Mouse (Mus musculus) MEL (cell line): Measurements from ENCODE around the gene Tjp3. TPM values are rescaled to one million over a fixed set of nuclear protein-coding genes. Genes with fewer than 3 reads are reported as not detected.

Experiments
- DNase-seq: peaks from one replicate; pipeline ENCODE4 v3.0.0; 2011; ENCODE audit warnings: low read depth, low spot score
- H3K27ac ChIP-seq: 2 replicates; pipeline ENCODE4 v1.5.1; 2012; ENCODE audit warnings: low read depth, mild to moderate bottlenecking, control low read depth, low read length, moderate library complexity; ENCODE audit not compliant: control insufficient read depth
- H3K27me3 ChIP-seq, 2 experiments: fragments of 150-350 bp in 1 of 2; sonication (generic) in 1 of 2; 2 replicates each; pipeline ENCODE4 v1.6.1; 2012; ENCODE audit warnings: low read length in 2 of 2, mild to moderate bottlenecking in 2 of 2, improper control_type of control experiment in 1 of 2, moderate library complexity in 1 of 2; ENCODE audit not compliant: insufficient read depth in 2 of 2, control insufficient read depth in 1 of 2
- H3K36me3 ChIP-seq, 2 experiments: 2 replicates each; pipeline ENCODE4 v1.6.1; 2012 to 2014; ENCODE audit warnings: low read length in 2 of 2, improper control_type of control experiment in 1 of 2, inconsistent platforms in 1 of 2, mild to moderate bottlenecking in 1 of 2; ENCODE audit not compliant: insufficient read depth in 2 of 2, control insufficient read depth in 1 of 2
- H3K4me1 ChIP-seq, 2 experiments: fragments of 150-350 bp in 1 of 2; sonication (generic) in 1 of 2; 2 replicates each; pipeline ENCODE4 v1.6.1; 2012; ENCODE audit warnings: low read length in 2 of 2, improper control_type of control experiment in 1 of 2, mild to moderate bottlenecking in 1 of 2; ENCODE audit not compliant: insufficient read depth in 2 of 2, control insufficient read depth in 1 of 2
- H3K4me3 ChIP-seq, 2 experiments: fragments of 150-350 bp in 1 of 2; sonication (generic) in 1 of 2; 2 replicates each; pipeline ENCODE4 v1.5.1; 2012; ENCODE audit warnings: low read depth in 2 of 2, low read length in 2 of 2, mild to moderate bottlenecking in 2 of 2, moderate library complexity in 2 of 2, control low read depth in 1 of 2, improper control_type of control experiment in 1 of 2; ENCODE audit not compliant: control insufficient read depth in 1 of 2, insufficient read depth in 1 of 2
- H3K79me2 ChIP-seq: 2 replicates; pipeline ENCODE4 v1.6.1; 2012; ENCODE audit warnings: mild to moderate bottlenecking, low read length, moderate library complexity; ENCODE audit not compliant: control insufficient read depth, poor library complexity, insufficient read depth
- H3K9ac ChIP-seq: 2 replicates; pipeline ENCODE4 v1.6.1; 2012; ENCODE audit warnings: low read depth, mild to moderate bottlenecking, control low read depth, low read length, moderate library complexity; ENCODE audit not compliant: control insufficient read depth, poor library complexity, severe bottlenecking
- H3K9me3 ChIP-seq: fragments of 150-350 bp; sonication (generic); replicated peaks from 2 replicates; pipeline ENCODE4 v1.6.1; 2012; ENCODE audit warnings: mild to moderate bottlenecking, low read length, improper control_type of control experiment, moderate library complexity; ENCODE audit not compliant: insufficient read depth
- BHLHE40 ChIP-seq: IDR thresholded peaks from 2 replicates; pipeline ENCODE4 v1.6.1; 2012; ENCODE audit warnings: low read depth, mild to moderate bottlenecking, inconsistent platforms, low read length, improper control_type of control experiment, borderline replicate concordance
- CTCF ChIP-seq, 3 experiments: IDR thresholded peaks in 2 of 3; conservative IDR thresholded peaks in 1 of 3; 2 replicates each; pipeline ENCODE4 v1.5.1; 2011 to 2012; ENCODE audit warnings: low read length in 3 of 3, low read depth in 2 of 3, mild to moderate bottlenecking in 2 of 3, improper control_type of control experiment in 1 of 3, inconsistent platforms in 1 of 3, mixed read lengths in 1 of 3, moderate library complexity in 1 of 3; ENCODE audit not compliant: control insufficient read depth in 1 of 3, insufficient read depth in 1 of 3, poor library complexity in 1 of 3, severe bottlenecking in 1 of 3
- GATA1 ChIP-seq: IDR thresholded peaks from 2 replicates; pipeline ENCODE4 v1.6.1; 2011; ENCODE audit warnings: low read depth, low read length, improper control_type of control experiment
- MAFK ChIP-seq: IDR thresholded peaks from 2 replicates; pipeline ENCODE4 v1.6.1; 2011; ENCODE audit warnings: low read depth, mild to moderate bottlenecking, low read length, improper control_type of control experiment, borderline replicate concordance
- MAZ ChIP-seq: IDR thresholded peaks from 2 replicates; pipeline ENCODE4 v1.6.1; 2012; ENCODE audit warnings: low read depth, mild to moderate bottlenecking, inconsistent platforms, low read length, improper control_type of control experiment
- MEF2A ChIP-seq: IDR thresholded peaks from 2 replicates; pipeline ENCODE4 v1.6.1; 2014; ENCODE audit warnings: low read depth, mild to moderate bottlenecking, inconsistent platforms, low read length, improper control_type of control experiment; ENCODE audit not compliant: poor library complexity, insufficient replicate concordance, severe bottlenecking; ENCODE audit errors: extremely low read depth
- MXI1 ChIP-seq: IDR thresholded peaks from 2 replicates; pipeline ENCODE4 v1.6.1; 2011; ENCODE audit warnings: mild to moderate bottlenecking, low read depth, low read length, improper control_type of control experiment
- MYB ChIP-seq: IDR thresholded peaks from 2 replicates; pipeline ENCODE4 v1.6.1; 2011; ENCODE audit warnings: mild to moderate bottlenecking, low read depth, low read length, improper control_type of control experiment
- POLR2AphosphoS5 ChIP-seq: IDR thresholded peaks from 2 replicates; pipeline ENCODE4 v1.6.1; 2012; ENCODE audit warnings: low read depth, borderline replicate concordance, mild to moderate bottlenecking, inconsistent platforms, low read length, moderate library complexity, mixed read lengths
- RAD21 ChIP-seq: IDR thresholded peaks from 2 replicates; pipeline ENCODE4 v1.6.1; 2011; ENCODE audit warnings: mild to moderate bottlenecking, low read depth, low read length, improper control_type of control experiment
- TAL1 ChIP-seq: IDR thresholded peaks from 2 replicates; pipeline ENCODE4 v1.6.1; 2012; ENCODE audit warnings: mild to moderate bottlenecking, inconsistent platforms, low read length, moderate library complexity, mixed read lengths
- UBTF ChIP-seq: IDR thresholded peaks from 2 replicates; pipeline ENCODE4 v1.6.1; 2012; ENCODE audit warnings: low read depth, mild to moderate bottlenecking, inconsistent platforms, low read length, improper control_type of control experiment, moderate library complexity, borderline replicate concordance; ENCODE audit not compliant: insufficient read depth
- USF2 ChIP-seq, 2 experiments: IDR thresholded peaks; 2 replicates each; pipeline ENCODE4 v1.6.1; 2011 to 2012; ENCODE audit warnings: improper control_type of control experiment in 2 of 2, low read length in 2 of 2, borderline replicate concordance in 1 of 2, inconsistent platforms in 1 of 2, low read depth in 1 of 2, mild to moderate bottlenecking in 1 of 2; ENCODE audit not compliant: insufficient read depth in 1 of 2
- ZC3H11A ChIP-seq: IDR thresholded peaks from 2 replicates; pipeline ENCODE4 v1.6.1; 2012; ENCODE audit warnings: low read depth, mild to moderate bottlenecking, inconsistent platforms, low read length, improper control_type of control experiment
- ZNF384 ChIP-seq: IDR thresholded peaks from 2 replicates; pipeline ENCODE4 v1.6.1; 2012; ENCODE audit warnings: low read depth, mild to moderate bottlenecking, inconsistent platforms, low read length, improper control_type of control experiment
- polyA plus RNA-seq, 2 experiments: library from polyadenylated mRNA; stranded (reverse) in 1 of 2; unstranded in 1 of 2; fragments of >175 nt in 1 of 2; fragments of >200 nt in 1 of 2; gene quantifications; 2 replicates each; pipeline versions ENCODE4 v1.2.1 to v1.2.4; 2012; ENCODE audit warnings: low replicate concordance in 2 of 2, low read depth in 1 of 2; ENCODE audit not compliant: insufficient read length in 2 of 2, insufficient read depth in 1 of 2, missing spikeins in 1 of 2
- total RNA-seq: library from RNA; depleted of rRNA; stranded (reverse); fragments of 300-350 nt; gene quantifications from 2 replicates; pipeline ENCODE4 v1.2.3, GENCODE M21; 2012

The Tjp3 gene
- total and polyA plus RNA-seq, 3 experiments = 2.9 to 4.9 TPM; not detected in 1

GRCm38 (mm10) chr10:81302781-81303218, 11.4 kb upstream of the Tjp3 start:
- Histone ChIP-seq H3K27ac (no peak overlapping the region), H3K9me3 (no peaks in the 10 kb centered on the region), H3K9ac (no peak overlapping the region), H3K27me3 (no peaks in the 10 kb centered on the region), H3K4me1 (peaks cover 0 to 3% of the 10 kb centered on the region in 2 experiments; a peak in 1 of 4 replicates), H3K79me2 (peaks cover 32% of the 10 kb centered on the region), H3K4me3 (no peak overlapping the region), H3K36me3 (no peaks in the 10 kb centered on the region; a peak in 1 of 4 replicates)
- no peak for TF ChIP-seq CTCF (IDR thresholded peaks at IDR 0.05 in 2 of 3, conservative IDR thresholded peaks at IDR 0.05 in 1 of 3; ENCODE audit: control insufficient read depth in 1 of 3, insufficient read depth in 1 of 3, low read depth in 2 of 3, low read length in 3 of 3, poor library complexity in 1 of 3, severe bottlenecking in 1 of 3)
- no peak for TF ChIP-seq POLR2AphosphoS5
- no peak for TF ChIP-seq BHLHE40
- TF ChIP-seq MEF2A = no peak
- no peak for TF ChIP-seq ZNF384
- TF ChIP-seq MYB = no peak
- TF ChIP-seq MAFK = no peak
- DNase-seq = no peak

DNA sequence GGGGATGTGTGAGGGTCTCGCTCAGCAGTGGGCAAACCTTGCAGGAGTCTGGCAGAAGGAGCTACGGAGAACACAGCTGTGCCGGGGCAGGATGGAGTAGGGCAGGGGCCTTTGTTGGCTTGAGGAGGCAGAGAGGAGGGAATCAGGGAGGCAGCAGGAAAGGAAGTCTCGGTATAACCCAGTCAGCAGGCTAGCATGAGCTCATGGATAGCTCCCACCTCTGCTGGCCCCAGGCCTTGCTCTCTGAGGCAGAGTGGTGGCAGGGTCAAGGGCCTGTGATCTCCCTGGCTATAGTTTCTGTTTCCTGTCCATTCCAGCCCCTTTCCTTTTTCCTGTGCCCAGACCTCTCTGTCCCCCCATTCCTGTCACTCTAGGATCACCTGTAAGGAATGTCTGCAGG, 10.9 kb upstream of the Tjp3 start:
- TF ChIP-seq ZC3H11A = no peak
- no peak for TF ChIP-seq UBTF
- no peak for TF ChIP-seq MAZ
- TF ChIP-seq TAL1 = no peak
- TF ChIP-seq MAFK = no peak
- no peak for TF ChIP-seq POLR2AphosphoS5
- TF ChIP-seq GATA1 = no peak
- no peak for TF ChIP-seq RAD21
- no peak for TF ChIP-seq MYB
- TF ChIP-seq CTCF (IDR thresholded peaks at IDR 0.05 in 2 of 3, conservative IDR thresholded peaks at IDR 0.05 in 1 of 3; ENCODE audit: control insufficient read depth in 1 of 3, insufficient read depth in 1 of 3, low read depth in 2 of 3, low read length in 3 of 3, poor library complexity in 1 of 3, severe bottlenecking in 1 of 3) = no peak
- TF ChIP-seq MXI1 = no peak
- TF ChIP-seq USF2 (IDR thresholded peaks at IDR 0.05; ENCODE audit: borderline replicate concordance in 1 of 2, insufficient read depth in 1 of 2, low read depth in 1 of 2, low read length in 2 of 2) = no peak
- Histone ChIP-seq H3K9me3 (no peaks in the 10 kb centered on the region), H3K9ac (no peak overlapping the region), H3K27ac (no peak overlapping the region), H3K4me1 (peaks cover 0 to 3% of the 10 kb centered on the region in 2 experiments; a peak in 1 of 4 replicates), H3K27me3 (no peaks in the 10 kb centered on the region), H3K36me3 (no peaks in the 10 kb centered on the region; a peak in 1 of 4 replicates), H3K79me2 (peaks cover 37% of the 10 kb centered on the region), H3K4me3 (no peak overlapping the region)
- DNase-seq = no peak
